Mouse (Mus musculus): ENCODE results near the gene Ppp2r5c. TPM values are rescaled to one million over a fixed set of nuclear protein-coding genes. Genes with fewer than 3 reads are reported as not detected.
A peak's percentile ranks its signal among the peaks of the same experiment; 100 is the strongest.

The Ppp2r5c gene
- polyA plus RNA-seq, 1 experiment, result 22.8 TPM

DNA sequence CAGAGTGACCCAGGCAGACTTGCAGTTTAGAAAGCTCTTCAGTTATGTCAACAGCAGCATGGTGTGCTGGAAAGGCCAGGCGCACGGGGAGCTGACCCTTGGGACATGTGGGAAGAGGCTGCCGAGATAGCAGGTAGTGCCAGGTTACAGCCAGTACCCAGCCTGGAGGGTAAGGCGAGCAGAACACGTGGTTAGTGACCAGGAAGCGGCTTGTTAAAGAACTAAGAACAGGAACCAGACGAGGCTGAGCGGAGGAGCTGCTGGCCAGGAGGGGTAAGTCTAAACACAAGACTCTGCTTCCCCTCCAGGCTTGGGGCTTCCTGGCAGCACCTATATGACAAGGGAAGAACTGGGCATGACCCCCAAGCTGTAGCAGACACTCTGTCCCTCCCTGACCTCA, 126.7 kb downstream of the Ppp2r5c start:
- DNase-seq (ENCODE audit: low read depth in 1 of 2, low spot score in 2 of 2), result no peak
- WGBS, result 50% methylated on average over 8 of the region's 8 CpGs
- peaks cover 36% of the 10 kb centered on the region for H3K36me3 ChIP-seq (ENCODE audit: control insufficient read depth, insufficient read depth, low read length)
- no peaks in the 10 kb centered on the region for H3K27me3 ChIP-seq (ENCODE audit: control insufficient read depth, insufficient read depth, low read length)
- H3K4me1 ChIP-seq (ENCODE audit: control insufficient read depth, insufficient read depth, insufficient read length), result no peaks in the 10 kb centered on the region
- no peak overlapping the region for H3K27ac ChIP-seq (ENCODE audit: insufficient read depth, low read length)
- no peak overlapping the region for H3K4me3 ChIP-seq (ENCODE audit: extremely low read depth, insufficient read depth, insufficient read length)
- TF ChIP-seq POLR2A (IDR thresholded peaks at IDR 0.05; ENCODE audit: low read depth, low read length) (no peak), CTCF (IDR thresholded peaks at IDR 0.05; ENCODE audit: extremely low read depth, insufficient read depth, insufficient read length, insufficient replicate concordance) (no peak)

DNA sequence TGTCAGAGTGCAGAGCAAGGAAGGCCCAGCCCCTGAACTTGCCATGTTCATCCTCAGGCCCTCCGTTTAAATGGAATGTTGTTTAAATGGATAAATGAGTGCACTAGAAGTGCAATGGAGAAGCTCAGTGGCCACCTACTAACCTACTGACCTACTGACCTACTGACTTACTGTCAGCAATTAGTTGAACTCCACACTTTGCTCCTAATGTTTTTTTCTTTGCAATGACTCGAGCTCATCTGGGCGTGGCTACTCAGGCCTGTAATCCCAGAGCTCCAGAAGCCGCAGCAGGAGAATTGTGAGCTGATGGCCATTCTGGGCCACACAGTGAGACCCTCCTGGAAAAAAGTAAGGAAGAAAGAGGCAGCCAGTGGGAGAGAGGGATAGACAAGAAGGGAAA, 129.0 kb downstream of the Ppp2r5c start:
- no peaks in the 10 kb centered on the region for H3K4me1 ChIP-seq (ENCODE audit: control insufficient read depth, insufficient read depth, insufficient read length)
- peaks cover 34% of the 10 kb centered on the region for H3K36me3 ChIP-seq (ENCODE audit: control insufficient read depth, insufficient read depth, low read length)
- H3K27ac ChIP-seq (ENCODE audit: insufficient read depth, low read length), result no peak overlapping the region
- no peak for DNase-seq (ENCODE audit: low read depth in 1 of 2, low spot score in 2 of 2)
- H3K27me3 ChIP-seq (ENCODE audit: control insufficient read depth, insufficient read depth, low read length), result no peaks in the 10 kb centered on the region
- 91% methylated on average over 4 of the region's 4 CpGs for WGBS
- no peak overlapping the region for H3K4me3 ChIP-seq (ENCODE audit: extremely low read depth, insufficient read depth, insufficient read length)
- TF ChIP-seq CTCF (IDR thresholded peaks at IDR 0.05; ENCODE audit: extremely low read depth, insufficient read depth, insufficient read length, insufficient replicate concordance) (no peak), POLR2A (IDR thresholded peaks at IDR 0.05; ENCODE audit: low read depth, low read length) (no peak)

DNA sequence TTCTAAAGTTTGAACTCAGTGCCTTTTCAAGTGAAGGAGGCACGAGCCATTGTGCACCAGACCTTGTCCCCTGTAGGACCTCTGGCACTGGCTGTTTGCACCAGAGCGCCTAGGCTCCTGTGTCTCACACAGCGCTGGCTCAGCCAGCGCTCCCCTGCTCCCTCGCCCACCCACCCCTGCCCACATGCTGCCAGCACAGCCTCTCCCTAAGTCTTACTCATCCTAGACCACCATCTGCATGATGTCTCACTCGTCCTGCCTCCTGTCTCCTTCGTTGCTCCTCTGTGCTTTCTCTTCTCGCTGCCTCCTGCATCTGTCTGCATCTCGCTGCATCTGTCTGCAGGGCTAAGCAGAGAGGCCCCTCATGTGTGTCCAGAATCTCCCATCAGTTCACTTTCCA, 131.4 kb downstream of the Ppp2r5c start:
- 91% methylated on average over 9 of the region's 9 CpGs for WGBS
- TF ChIP-seq POLR2A (IDR thresholded peaks at IDR 0.05; ENCODE audit: low read depth, low read length), result no peak
- no peak for TF ChIP-seq CTCF (IDR thresholded peaks at IDR 0.05; ENCODE audit: extremely low read depth, insufficient read depth, insufficient read length, insufficient replicate concordance)
- Histone ChIP-seq H3K27ac (ENCODE audit: insufficient read depth, low read length) (no peak overlapping the region), H3K27me3 (ENCODE audit: control insufficient read depth, insufficient read depth, low read length) (no peaks in the 10 kb centered on the region), H3K4me3 (ENCODE audit: extremely low read depth, insufficient read depth, insufficient read length) (no peak overlapping the region), H3K36me3 (ENCODE audit: control insufficient read depth, insufficient read depth, low read length) (peaks cover 28% of the 10 kb centered on the region), H3K4me1 (ENCODE audit: control insufficient read depth, insufficient read depth, insufficient read length) (no peaks in the 10 kb centered on the region)
- DNase-seq (ENCODE audit: low read depth in 1 of 2, low spot score in 2 of 2), result no peak

DNA sequence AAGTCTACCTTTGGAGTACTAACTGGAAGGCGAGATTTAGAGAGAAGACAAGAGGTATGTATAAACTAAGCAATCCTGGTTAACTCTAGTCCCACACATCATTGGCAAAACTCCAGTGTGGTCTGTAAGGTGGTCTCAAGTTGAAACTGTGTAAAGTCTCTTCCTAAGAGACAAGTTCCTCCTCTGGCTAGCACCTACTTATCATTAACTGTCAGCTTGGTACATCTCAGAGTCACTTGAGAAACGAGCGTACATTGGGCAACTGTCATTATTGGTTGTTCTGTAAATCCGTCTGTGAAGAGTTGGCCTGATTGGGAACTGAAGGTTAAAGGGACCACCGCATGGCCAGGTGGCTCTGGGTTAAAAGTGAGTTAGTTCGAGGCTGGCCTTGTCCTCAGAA, 141.7 kb downstream of the Ppp2r5c start:
- WGBS, result 79% methylated on average over 6 of the region's 6 CpGs
- TF ChIP-seq CTCF (IDR thresholded peaks at IDR 0.05; ENCODE audit: extremely low read depth, insufficient read depth, insufficient read length, insufficient replicate concordance) (no peak), POLR2A (IDR thresholded peaks at IDR 0.05; ENCODE audit: low read depth, low read length) (no peak)

DNA sequence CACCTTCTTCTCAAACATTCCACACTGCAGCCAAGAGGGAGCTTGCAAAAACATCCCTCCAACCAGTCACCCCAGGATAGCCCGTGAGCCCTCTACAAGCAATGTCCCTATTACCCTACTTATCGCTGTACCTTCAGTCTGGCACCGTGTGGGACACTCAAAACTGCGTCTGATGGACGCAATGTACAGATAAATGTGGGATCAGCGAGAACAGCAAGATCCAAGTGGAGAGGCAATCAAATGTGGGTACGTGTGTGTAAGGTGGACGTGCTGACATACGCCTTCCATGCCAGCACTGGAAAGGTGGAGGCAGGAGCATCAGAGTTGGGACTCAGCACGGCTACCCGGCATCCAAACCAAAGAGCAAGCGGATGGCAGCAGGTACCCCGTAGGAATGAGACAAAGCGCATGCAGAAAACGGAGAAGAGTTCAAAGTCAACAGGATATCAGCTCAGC, 143.9 kb downstream of the Ppp2r5c start:
- WGBS, result 2% methylated on average over 15 of the region's 15 CpGs
- TF ChIP-seq POLR2A (IDR thresholded peaks at IDR 0.05; ENCODE audit: low read depth, low read length), result no peak
- no peak for TF ChIP-seq CTCF (IDR thresholded peaks at IDR 0.05; ENCODE audit: extremely low read depth, insufficient read depth, insufficient read length, insufficient replicate concordance)
- Histone ChIP-seq H3K4me3 (ENCODE audit: extremely low read depth, insufficient read depth, insufficient read length) (peak overlapping the region; percentile 89), H3K27me3 (ENCODE audit: control insufficient read depth, insufficient read depth, low read length) (no peaks in the 10 kb centered on the region), H3K36me3 (ENCODE audit: control insufficient read depth, insufficient read depth, low read length) (no peaks in the 10 kb centered on the region), H3K4me1 (ENCODE audit: control insufficient read depth, insufficient read depth, insufficient read length) (peaks cover 5% of the 10 kb centered on the region; the same call in 1 of the 2 replicates), H3K27ac (ENCODE audit: insufficient read depth, low read length) (peak overlapping the region; percentile 96)
- DNase-seq (ENCODE audit: low read depth in 1 of 2, low spot score in 2 of 2), result no peak

More for the DNA sequence above, 141.7 kb downstream of the Ppp2r5c start:
- H3K36me3 ChIP-seq (ENCODE audit: control insufficient read depth, insufficient read depth, low read length), result no peaks in the 10 kb centered on the region
- H3K27me3 ChIP-seq (ENCODE audit: control insufficient read depth, insufficient read depth, low read length), result no peaks in the 10 kb centered on the region
- DNase-seq (ENCODE audit: low read depth in 1 of 2, low spot score in 2 of 2), result no peak
- peaks cover 5% of the 10 kb centered on the region; the same call in 1 of the 2 replicates for H3K4me1 ChIP-seq (ENCODE audit: control insufficient read depth, insufficient read depth, insufficient read length)
- H3K27ac ChIP-seq (ENCODE audit: insufficient read depth, low read length), result no peak overlapping the region
- H3K4me3 ChIP-seq (ENCODE audit: extremely low read depth, insufficient read depth, insufficient read length), result no peak overlapping the region

DNA sequence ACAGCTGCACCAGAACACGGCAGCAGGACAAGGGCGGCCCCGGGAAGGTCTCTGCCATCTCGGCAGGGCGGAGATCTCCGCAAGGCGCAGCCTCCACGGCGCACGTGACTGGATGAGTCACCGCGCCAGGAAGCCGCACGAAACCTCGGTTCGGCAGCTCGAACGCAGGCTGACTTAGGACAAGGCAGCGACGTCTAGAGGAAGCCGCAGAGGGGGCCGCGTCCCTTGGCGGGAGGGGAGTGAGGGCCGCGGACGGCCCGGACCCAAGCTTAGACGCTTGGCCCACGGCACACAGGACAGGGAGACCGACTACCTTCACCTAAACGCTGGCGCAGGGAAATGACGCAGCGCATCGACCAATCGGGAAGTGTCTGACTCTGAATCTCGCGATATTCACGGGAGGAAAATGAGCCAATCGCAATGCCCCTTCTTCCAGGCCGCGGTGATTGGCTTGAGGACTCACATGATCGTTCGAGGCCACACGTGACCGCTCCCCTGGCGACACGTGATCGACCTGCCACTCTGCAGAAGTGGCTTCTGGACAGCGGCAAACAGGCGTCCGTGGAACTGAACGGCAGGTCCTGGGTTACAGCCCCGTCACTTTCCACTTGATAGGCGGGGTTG, 144.5 kb downstream of the Ppp2r5c start:
- peak overlapping the region; percentile 96 for H3K27ac ChIP-seq (ENCODE audit: insufficient read depth, low read length)
- no peaks in the 10 kb centered on the region for H3K27me3 ChIP-seq (ENCODE audit: control insufficient read depth, insufficient read depth, low read length)
- H3K4me1 ChIP-seq (ENCODE audit: control insufficient read depth, insufficient read depth, insufficient read length), result peaks cover 5% of the 10 kb centered on the region; the same call in 1 of the 2 replicates
- DNase-seq (ENCODE audit: low read depth in 1 of 2, low spot score in 2 of 2), result peak; percentile 97 to 100
- WGBS, result under 1% methylated on average over 56 of the region's 56 CpGs
- no peaks in the 10 kb centered on the region for H3K36me3 ChIP-seq (ENCODE audit: control insufficient read depth, insufficient read depth, low read length)
- TF ChIP-seq POLR2A (IDR thresholded peaks at IDR 0.05; ENCODE audit: low read depth, low read length) (peak; percentile 29; the same call in 1 of the 2 replicates), CTCF (IDR thresholded peaks at IDR 0.05; ENCODE audit: extremely low read depth, insufficient read depth, insufficient read length, insufficient replicate concordance) (no peak)
- peak overlapping the region; percentile 89 for H3K4me3 ChIP-seq (ENCODE audit: extremely low read depth, insufficient read depth, insufficient read length)

DNA sequence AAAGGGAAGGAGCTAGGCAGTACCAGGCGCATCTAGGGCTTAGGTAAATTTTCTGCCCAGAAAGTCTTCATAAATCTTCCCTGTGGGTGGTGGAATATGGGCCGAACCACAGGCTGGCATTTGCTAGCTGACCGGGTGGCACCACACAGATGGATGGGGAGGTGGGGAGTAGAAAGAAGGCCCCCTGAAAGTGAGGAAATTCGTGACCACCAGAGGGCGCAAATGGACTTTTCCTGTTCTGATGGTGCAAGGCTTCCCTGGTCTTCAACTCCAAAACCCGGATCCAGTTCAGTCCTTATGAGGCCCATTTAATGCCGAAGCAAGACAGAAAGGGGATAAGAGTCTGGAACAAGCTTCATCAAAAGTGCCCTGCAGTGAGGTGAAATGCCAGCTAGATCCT, 151.6 kb downstream of the Ppp2r5c start:
- Histone ChIP-seq H3K4me1 (ENCODE audit: control insufficient read depth, insufficient read depth, insufficient read length) (peaks cover 3% of the 10 kb centered on the region), H3K36me3 (ENCODE audit: control insufficient read depth, insufficient read depth, low read length) (no peaks in the 10 kb centered on the region), H3K27me3 (ENCODE audit: control insufficient read depth, insufficient read depth, low read length) (no peaks in the 10 kb centered on the region), H3K27ac (ENCODE audit: insufficient read depth, low read length) (no peak overlapping the region), H3K4me3 (ENCODE audit: extremely low read depth, insufficient read depth, insufficient read length) (no peak overlapping the region)
- TF ChIP-seq POLR2A (IDR thresholded peaks at IDR 0.05; ENCODE audit: low read depth, low read length) (no peak), CTCF (IDR thresholded peaks at IDR 0.05; ENCODE audit: extremely low read depth, insufficient read depth, insufficient read length, insufficient replicate concordance) (peak; percentile 76; the same call in 1 of the 2 replicates)
- DNase-seq (ENCODE audit: low read depth in 1 of 2, low spot score in 2 of 2), result peak; percentile 22 to 52
- 4% methylated on average over 7 of the region's 7 CpGs for WGBS

Measured in spleen, adult 2 months (tissue).